Mouse (Mus musculus) stomach, embryonic 15.5 days (tissue): ENCODE results near the gene Zfp182. TPM values are rescaled to one million over a fixed set of nuclear protein-coding genes. Genes with fewer than 3 reads are reported as not detected.

ENCODE experiments used
- ATAC-seq: fragments of 200-750 bp; cut with Nextera tagmentation; 2 replicates; pipeline ENCODE4 v1.8.0; 2017; ENCODE audit warnings: low read depth, moderate number of reproducible peaks, moderate TSS enrichment; ENCODE audit not compliant: insufficient read depth, low FRiP score
- H3K27ac ChIP-seq: fragments of 300-500 bp; sonication (generic); 2 replicates; pipeline ENCODE4 v1.5.1; 2015; ENCODE audit warnings: mild to moderate bottlenecking, inconsistent platforms
- H3K27me3 ChIP-seq: fragments of 300-500 bp; sonication (generic); replicated peaks from 2 replicates; pipeline ENCODE4 v1.6.1; 2015; ENCODE audit warnings: inconsistent platforms
- H3K36me3 ChIP-seq: fragments of 300-500 bp; sonication (generic); 2 replicates; pipeline ENCODE4 v1.6.1; 2015; ENCODE audit warnings: inconsistent platforms
- H3K4me1 ChIP-seq: fragments of 300-500 bp; sonication (generic); 2 replicates; pipeline ENCODE4 v1.6.1; 2015; ENCODE audit warnings: inconsistent platforms
- H3K4me2 ChIP-seq: fragments of 300-500 bp; sonication (generic); 2 replicates; pipeline ENCODE4 v1.6.1; 2015; ENCODE audit warnings: mild to moderate bottlenecking, inconsistent platforms
- H3K4me3 ChIP-seq: fragments of 300-500 bp; sonication (generic); replicated peaks from 2 replicates; pipeline ENCODE4 v1.5.1; 2015; ENCODE audit warnings: inconsistent platforms
- H3K9ac ChIP-seq: fragments of 300-500 bp; sonication (generic); 2 replicates; pipeline ENCODE4 v1.6.1; 2015; ENCODE audit warnings: inconsistent platforms
- H3K9me3 ChIP-seq: fragments of 300-500 bp; sonication (generic); 2 replicates; pipeline ENCODE4 v1.6.1; 2016; ENCODE audit warnings: inconsistent platforms
- WGBS: fragments of 180-500 bp; shearing (Covaris S2); methylation state at CpG from one replicate; pipeline ENCODE4 v1.1.7; 2015; 5-methylcytosine and 5-hydroxymethylcytosine counted together
- polyA plus RNA-seq: library from polyadenylated mRNA; unstranded; fragments of >200 nt; fragmentation: Nextera tagmentation; extraction: Ambion mirVana; gene quantifications from 2 replicates; pipeline ENCODE4 v1.2.1, GENCODE M21; 2015

Zfp182 gene
- polyA plus RNA-seq = 5.1 and 6.2 TPM in 2 replicates

- Histone ChIP-seq H3K9me3 (no peaks in the 10 kb centered on the region), H3K9ac (no peak within 1 kb of the TSS; the same call in 1 of the 2 replicates), H3K4me3 (peak within 1 kb of the TSS; percentile 54), H3K27me3 (no peaks in the 10 kb centered on the region), H3K27ac (no peak within 1 kb of the TSS), H3K4me2 (peak within 1 kb of the TSS; percentile 47), H3K4me1 (no peaks in the 10 kb centered on the region), H3K36me3 (no peaks in the 10 kb centered on the region)
- WGBS = 22% methylated on average over 25 of the region's 25 CpGs
- peak; percentile 86 for ATAC-seq
Observed at GRCm38 (mm10) chrX:21061866-21062543, at the start of gene Zfp182. Gene Zfp182, minus strand, starts transcription at chrX:21062316.

- Histone ChIP-seq H3K4me3 (peak overlapping the region; percentile 45), H3K27me3 (no peaks in the 10 kb centered on the region), H3K27ac (no peak overlapping the region), H3K36me3 (no peaks in the 10 kb centered on the region), H3K4me2 (peak overlapping the region; percentile 49), H3K4me1 (no peaks in the 10 kb centered on the region), H3K9me3 (no peaks in the 10 kb centered on the region), H3K9ac (no peak overlapping the region)
- 51% methylated on average over 7 of the region's 7 CpGs for WGBS
- ATAC-seq = no peak
Observed at GRCm38 (mm10) chrX:21089867-21090239, 27.7 kb upstream of the Zfp182 start.

- Histone ChIP-seq H3K4me2 (peak within 1 kb of the TSS; percentile 49), H3K36me3 (no peaks in the 10 kb centered on the region), H3K4me1 (no peaks in the 10 kb centered on the region), H3K9me3 (no peaks in the 10 kb centered on the region), H3K27ac (peak within 1 kb of the TSS; percentile 40; the same call in 1 of the 2 replicates), H3K9ac (no peak within 1 kb of the TSS), H3K27me3 (no peaks in the 10 kb centered on the region), H3K4me3 (peak within 1 kb of the TSS; percentile 45)
- 15% methylated on average over 27 of the region's 27 CpGs for WGBS
- ATAC-seq = peak; percentile 60; the same call in 1 of the 2 replicates
Observed at GRCm38 (mm10) chrX:21088983-21089866, 27.1 kb upstream of the Zfp182 start, which contains the start of gene Zfp300. Gene Zfp300, minus strand, starts transcription at chrX:21089527.

GRCm38 (mm10) chrX:21088645-21088982, 26.5 kb upstream of the Zfp182 start:
- WGBS = 38% methylated on average over 6 of the region's 6 CpGs
- no peak for ATAC-seq
- Histone ChIP-seq H3K4me2 (peak overlapping the region; percentile 49), H3K4me3 (peak overlapping the region; percentile 45), H3K9ac (no peak overlapping the region), H3K9me3 (no peaks in the 10 kb centered on the region), H3K27me3 (no peaks in the 10 kb centered on the region), H3K4me1 (no peaks in the 10 kb centered on the region), H3K36me3 (no peaks in the 10 kb centered on the region), H3K27ac (no peak overlapping the region)

GRCm38 (mm10) chrX:21068106-21068505, 6.0 kb upstream of the Zfp182 start, which contains the start of gene Spaca5:
Gene Spaca5, plus strand, starts transcription at chrX:21068406.
- Histone ChIP-seq H3K9me3 (no peaks in the 10 kb centered on the region), H3K27ac (no peak within 1 kb of the TSS), H3K4me3 (no peak within 1 kb of the TSS), H3K27me3 (no peaks in the 10 kb centered on the region), H3K9ac (no peak within 1 kb of the TSS), H3K4me1 (no peaks in the 10 kb centered on the region), H3K36me3 (no peaks in the 10 kb centered on the region), H3K4me2 (no peak within 1 kb of the TSS)
- no peak for ATAC-seq

GRCm38 (mm10) chrX:21062544-21062890, 401 bp upstream of the Zfp182 start:
- H3K36me3 ChIP-seq = no peaks in the 10 kb centered on the region
- H3K4me3 ChIP-seq = peak overlapping the region; percentile 54; the same call in 1 of the 2 replicates
- WGBS = 78% methylated on average over 3 of the region's 3 CpGs

GRCm38 (mm10) chrX:21061460-21061859, 656 bp downstream of the Zfp182 start:
- Histone ChIP-seq H3K27ac (no peak overlapping the region), H3K9ac (no peak overlapping the region; the same call in 1 of the 2 replicates), H3K4me3 (peak overlapping the region; percentile 54), H3K4me2 (peak overlapping the region; percentile 47), H3K4me1 (no peaks in the 10 kb centered on the region), H3K36me3 (no peaks in the 10 kb centered on the region), H3K9me3 (no peaks in the 10 kb centered on the region), H3K27me3 (no peaks in the 10 kb centered on the region)
- WGBS = 30% methylated on average over 9 of the region's 9 CpGs
- ATAC-seq = no peak; the same call in 1 of the 2 replicates

More at GRCm38 (mm10) chrX:21062544-21062890, 401 bp upstream of the Zfp182 start:
- H3K9ac ChIP-seq = no peak overlapping the region
- ATAC-seq = no peak
- no peaks in the 10 kb centered on the region for H3K27me3 ChIP-seq
- H3K27ac ChIP-seq = no peak overlapping the region
- peak overlapping the region; percentile 47 for H3K4me2 ChIP-seq
- H3K4me1 ChIP-seq = no peaks in the 10 kb centered on the region
- H3K9me3 ChIP-seq = no peaks in the 10 kb centered on the region

GRCm38 (mm10) chrX:20980901-20981300, 81.2 kb downstream of the Zfp182 start:
- no peaks in the 10 kb centered on the region for H3K9me3 ChIP-seq
- H3K36me3 ChIP-seq = no peaks in the 10 kb centered on the region
- H3K4me1 ChIP-seq = no peaks in the 10 kb centered on the region
- no peak overlapping the region for H3K4me2 ChIP-seq
- H3K27me3 ChIP-seq = no peaks in the 10 kb centered on the region
- ATAC-seq = no peak
- H3K9ac ChIP-seq = no peak overlapping the region
- WGBS = 50% methylated on average over 1 of the region's 1 CpGs
- no peak overlapping the region for H3K27ac ChIP-seq
- no peak overlapping the region for H3K4me3 ChIP-seq

Other genes starting within 250 kb of the Zfp182 start
- gene Timp1, start 192.2 kb downstream of the Zfp182 start, polyA plus RNA-seq = 18.3 and 19.3 TPM in 2 replicates
- gene Syn1, start 141.3 kb downstream of the Zfp182 start, polyA plus RNA-seq = 1.9 and 2.8 TPM in 2 replicates
- 8.4 and 8.9 TPM in 2 replicates for gene Cfp, start 130.8 kb downstream of the Zfp182 start, polyA plus RNA-seq
- gene Elk1, start 111.7 kb downstream of the Zfp182 start, polyA plus RNA-seq = 9.3 and 11.8 TPM in 2 replicates
- 51.3 and 55.7 TPM in 2 replicates for gene Uxt, start 100.3 kb downstream of the Zfp182 start, polyA plus RNA-seq
- gene Spaca5, start 6.1 kb upstream of the Zfp182 start, polyA plus RNA-seq = not detected in 2 replicates
- 1.0 and 1.5 TPM in 2 replicates for gene Zfp300, start 27.2 kb upstream of the Zfp182 start, polyA plus RNA-seq
- gene Ssxa1, start 53.5 kb upstream of the Zfp182 start, polyA plus RNA-seq = not detected in 2 replicates
- not detected in 2 replicates for gene Gm21876, start 113.3 kb upstream of the Zfp182 start, polyA plus RNA-seq